Mouse (Mus musculus) heart, postnatal 14 days (tissue): ENCODE data around the gene Ano1. TPM values are rescaled to one million over a fixed set of nuclear protein-coding genes. Genes with fewer than 3 reads are reported as not detected.

Experiments
- DNase-seq, 2 experiments: peaks; one replicate each; pipeline ENCODE4 v3.0.0; 2021 to 2022
- intact Hi-C: fragments of 180-260 bp; cut with DNase I; formaldehyde crosslinking; loops from one replicate; pipeline ENCODE4 v1.15.1; 2025
- total RNA-seq, 2 experiments: library from RNA; stranded (reverse); gene quantifications; 2 replicates each; pipeline ENCODE4 v1.2.3; 2021

The Ano1 gene
- total RNA-seq, 2 experiments from 2014 or later = 18.8 to 22.6 TPM

GRCm38 (mm10) chr7:144663566-144663965, 88.2 kb downstream of the Ano1 start:
- no peak for DNase-seq
- intact Hi-C loops = no loop called here

DNA sequence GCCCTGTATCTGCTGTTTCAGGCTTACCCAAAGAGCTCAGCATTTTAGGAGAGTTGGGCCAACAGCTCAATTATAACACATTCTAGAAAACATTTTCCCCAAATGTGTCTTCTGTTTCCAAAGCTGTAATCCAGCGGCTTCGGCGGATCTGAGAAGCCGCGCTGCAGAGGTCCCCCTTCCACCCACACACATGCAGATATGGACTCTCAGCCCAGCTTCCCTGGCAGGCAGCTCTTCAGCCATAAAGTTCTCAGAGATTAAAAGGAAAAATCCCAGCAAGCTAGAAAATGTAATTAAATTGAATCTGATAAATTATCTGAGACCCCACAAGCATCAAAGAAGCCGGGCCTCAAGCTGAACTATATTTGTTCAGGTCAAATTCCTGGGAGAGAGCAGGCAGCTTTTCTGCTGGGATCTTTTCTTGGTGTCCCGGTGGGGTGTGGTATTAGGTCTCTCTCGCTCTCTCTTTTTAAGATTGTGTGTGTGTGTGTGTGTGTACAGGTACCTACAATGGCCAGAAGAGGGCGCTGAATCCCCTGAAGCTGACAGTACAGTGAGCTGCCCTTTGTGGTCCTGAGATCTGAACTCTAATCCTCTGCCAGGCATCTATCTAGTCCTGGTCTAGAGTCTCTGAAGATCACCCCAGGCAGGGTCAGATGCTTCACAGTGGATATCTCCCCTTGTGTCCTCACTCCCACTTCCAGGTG, 95.4 kb downstream of the Ano1 start:
- intact Hi-C loops = no loop called here
- DNase-seq = no peak

GRCm38 (mm10) chr7:144653681-144654425, 97.9 kb downstream of the Ano1 start:
- intact Hi-C loops = no loop called here
- peak; percentile 13 to 43 for DNase-seq

- no peak for DNase-seq
- intact Hi-C loops = no loop called here
These were observed 104.2 kb downstream of the Ano1 start for GRCm38 (mm10) chr7:144647547-144647946.

GRCm38 (mm10) chr7:144640817-144641216, 111.0 kb downstream of the Ano1 start:
- intact Hi-C loops = no loop called here
- no peak for DNase-seq

GRCm38 (mm10) chr7:144636000-144636399, 115.8 kb downstream of the Ano1 start:
- intact Hi-C loops = no loop called here
- DNase-seq = no peak

GRCm38 (mm10) chr7:144634875-144635274, 116.9 kb downstream of the Ano1 start:
- no peak for DNase-seq
- intact Hi-C loops = no loop called here

GRCm38 (mm10) chr7:144634450-144634849, 117.3 kb downstream of the Ano1 start:
- DNase-seq = no peak
- intact Hi-C loops = no loop called here

GRCm38 (mm10) chr7:144632321-144632720, 119.5 kb downstream of the Ano1 start:
- intact Hi-C loops = no loop called here
- no peak for DNase-seq

DNA sequence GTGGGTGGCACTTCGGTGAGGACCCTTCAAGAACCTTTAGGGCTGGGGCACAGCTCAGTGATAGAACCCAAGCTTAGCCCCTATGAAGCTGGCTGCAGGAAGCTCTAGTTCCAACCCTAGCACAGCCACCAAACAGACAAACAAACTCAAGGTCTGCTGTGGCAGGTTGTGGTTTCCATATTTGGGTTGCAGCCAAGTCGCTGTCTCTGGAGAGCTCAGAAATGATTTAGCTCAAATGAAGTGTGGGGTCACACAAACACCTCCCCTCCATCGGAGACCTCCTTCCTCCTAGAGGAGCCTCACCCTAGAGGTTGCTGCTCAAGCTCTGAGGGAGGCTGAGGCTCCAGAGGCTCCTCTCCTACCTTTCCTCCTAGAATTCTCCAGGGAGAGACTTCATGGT, 121.2 kb downstream of the Ano1 start:
- DNase-seq = no peak
- intact Hi-C loops = no loop called here

DNA sequence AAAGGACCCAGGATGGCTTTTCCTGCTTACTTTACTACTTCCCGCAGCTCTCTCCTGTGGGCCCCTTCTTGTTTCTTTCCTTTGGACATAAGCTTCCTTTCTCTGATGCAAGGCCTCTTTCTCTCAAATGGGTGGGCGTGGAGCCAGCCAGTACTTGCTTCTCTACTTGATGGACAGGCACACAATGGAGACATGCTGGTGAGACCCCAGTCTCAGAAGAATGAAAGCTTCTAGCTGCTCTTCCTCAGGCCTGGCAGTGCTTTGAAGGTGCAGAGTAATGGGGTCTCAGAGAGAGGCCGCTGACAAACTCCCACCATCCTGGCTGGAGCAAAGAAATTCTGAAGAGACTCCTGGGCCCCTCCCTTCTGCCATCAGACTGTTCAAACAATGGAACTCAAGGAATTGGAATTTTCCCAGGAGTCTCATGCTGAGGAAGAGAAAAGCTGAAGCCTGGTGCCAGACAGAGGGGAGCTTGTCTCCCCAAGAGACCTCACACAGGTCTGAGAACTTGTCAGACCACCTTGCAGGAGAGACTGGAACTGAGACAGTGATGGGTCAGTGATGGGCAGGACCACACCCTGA, 123.3 kb downstream of the Ano1 start:
- intact Hi-C loops = no loop called here
- DNase-seq = no peak

DNA sequence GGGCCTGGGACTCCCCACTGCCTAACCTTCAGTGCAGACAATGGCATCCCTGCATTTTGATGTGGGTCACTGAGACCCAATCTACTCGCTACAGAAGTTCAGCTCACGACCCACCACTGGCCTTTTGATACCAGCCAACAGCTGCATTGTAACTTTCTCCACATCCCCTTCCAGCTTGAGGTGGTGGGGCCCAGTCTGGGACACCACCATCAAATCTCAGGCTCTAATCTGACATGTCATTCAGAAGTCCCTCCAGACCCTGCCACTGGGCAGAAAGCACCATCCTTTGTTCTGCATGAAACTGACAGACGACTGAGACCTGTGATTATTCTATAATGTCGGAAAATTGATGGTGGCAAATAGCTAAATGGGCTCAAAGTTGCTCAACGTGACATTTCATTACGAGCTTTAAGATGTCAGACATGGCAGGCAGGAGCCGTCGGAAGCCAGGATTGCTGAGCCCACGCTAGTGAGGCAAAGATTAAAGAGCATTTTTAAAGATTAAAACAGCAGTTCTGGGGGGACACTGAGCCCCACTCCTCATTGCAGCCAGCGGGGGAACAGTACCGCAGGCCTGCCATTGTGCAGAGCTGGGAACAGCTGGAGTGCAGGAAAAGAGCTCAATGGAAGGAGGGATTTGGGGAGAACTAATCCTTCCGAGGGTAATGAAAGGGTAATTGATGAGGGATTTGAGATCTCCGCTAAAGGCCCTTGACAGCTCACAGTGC, 124.0 kb downstream of the Ano1 start:
- intact Hi-C loops = no loop called here
- DNase-seq = no peak

DNA sequence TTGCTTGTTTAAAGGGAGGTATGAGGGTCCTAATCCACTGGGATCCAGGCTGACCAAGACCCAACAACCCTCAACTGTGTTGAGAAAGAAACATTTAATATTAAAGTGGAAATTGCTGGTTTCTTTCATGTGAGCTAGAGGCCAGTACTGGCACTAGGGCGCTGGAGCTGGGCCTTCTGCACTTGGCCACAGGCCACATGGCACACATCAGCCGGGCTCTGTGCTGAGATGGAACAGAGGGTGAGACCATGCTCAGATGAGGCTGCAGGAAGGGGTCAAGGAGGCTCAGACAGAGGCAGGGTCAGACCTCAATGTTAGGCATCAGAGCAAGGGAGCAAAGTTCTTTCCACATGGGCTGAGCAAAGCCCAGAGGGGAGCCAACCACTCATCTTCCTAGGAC, 125.7 kb downstream of the Ano1 start:
- intact Hi-C loops = no loop called here
- peak in 1 of 2 experiments; percentile 35 for DNase-seq

DNA sequence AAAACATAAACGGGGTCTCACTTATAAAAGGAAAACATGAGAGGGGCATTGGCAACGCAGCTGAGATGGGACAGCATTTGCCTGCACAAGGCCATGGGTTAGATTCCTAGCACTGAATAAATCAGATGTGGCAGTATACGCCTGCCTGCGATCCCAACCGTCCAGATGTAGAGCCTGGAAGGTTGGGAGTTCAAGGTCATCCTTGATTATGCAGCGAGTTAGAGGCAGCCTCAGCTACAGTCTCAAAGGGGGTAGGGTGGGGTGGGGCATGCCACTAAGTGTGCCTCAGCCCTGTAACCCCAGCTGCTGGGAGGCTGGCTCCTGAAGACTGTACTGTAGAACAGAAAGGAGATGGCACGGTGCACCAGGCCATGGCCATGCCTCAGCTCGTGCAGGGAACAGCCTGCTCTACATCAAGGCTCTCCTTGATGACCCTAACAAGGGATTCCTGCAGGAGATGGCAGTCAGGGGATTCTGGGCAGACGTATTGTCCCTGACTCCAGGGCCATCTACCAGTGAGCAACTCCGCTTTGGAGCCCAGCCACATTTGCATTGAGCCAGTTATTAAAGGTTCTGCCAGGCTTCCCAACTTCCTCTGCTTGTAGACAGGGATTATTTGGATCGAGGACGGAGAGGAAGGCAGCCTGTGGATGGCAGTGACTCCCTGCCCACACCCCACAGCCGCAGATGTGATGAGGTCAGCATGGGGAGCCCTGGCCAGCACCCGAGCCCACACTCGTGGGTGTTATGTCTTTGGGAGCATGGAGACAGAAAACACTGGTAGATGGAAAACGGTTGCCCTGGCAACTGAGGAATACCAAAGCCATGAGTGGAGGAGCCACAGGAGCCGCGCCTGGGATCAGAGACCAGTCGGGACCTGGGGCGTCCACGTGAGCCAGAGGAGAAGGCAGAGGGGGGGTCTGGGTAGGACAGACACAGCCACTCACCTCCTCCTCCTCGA, 130.8 kb downstream of the Ano1 start:
- intact Hi-C loops = no loop called here
- no peak for DNase-seq

GRCm38 (mm10) chr7:144620315-144620714, 131.5 kb downstream of the Ano1 start:
- no peak for DNase-seq
- intact Hi-C loops = no loop called here

DNA sequence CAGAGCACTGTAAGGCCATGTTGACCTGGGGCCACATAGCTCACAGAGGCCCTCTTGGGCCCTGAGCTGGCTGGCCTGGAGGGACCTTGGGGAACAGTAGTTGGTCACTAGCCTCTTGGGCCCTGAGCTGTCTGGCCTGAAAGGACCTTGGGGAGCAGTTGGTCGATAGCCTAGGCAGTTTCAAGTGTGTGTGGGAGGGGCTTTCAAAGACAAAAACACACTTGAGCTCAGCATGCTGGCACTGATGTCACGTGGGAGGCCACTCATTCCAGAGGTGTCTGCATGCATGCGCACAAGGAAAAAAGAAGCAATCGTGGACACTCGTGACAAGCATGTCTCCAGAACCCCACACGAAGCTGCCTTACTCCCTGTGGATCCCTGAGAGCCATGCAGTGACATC, 136.4 kb downstream of the Ano1 start:
- peak in 1 of 2 experiments; percentile 24 for DNase-seq

GRCm38 (mm10) chr7:144612829-144613228, 138.9 kb downstream of the Ano1 start:
- no peak for DNase-seq
- intact Hi-C loops = no loop called here

More for the DNA sequence above, 136.4 kb downstream of the Ano1 start:
- intact Hi-C loops = no loop called here

DNA sequence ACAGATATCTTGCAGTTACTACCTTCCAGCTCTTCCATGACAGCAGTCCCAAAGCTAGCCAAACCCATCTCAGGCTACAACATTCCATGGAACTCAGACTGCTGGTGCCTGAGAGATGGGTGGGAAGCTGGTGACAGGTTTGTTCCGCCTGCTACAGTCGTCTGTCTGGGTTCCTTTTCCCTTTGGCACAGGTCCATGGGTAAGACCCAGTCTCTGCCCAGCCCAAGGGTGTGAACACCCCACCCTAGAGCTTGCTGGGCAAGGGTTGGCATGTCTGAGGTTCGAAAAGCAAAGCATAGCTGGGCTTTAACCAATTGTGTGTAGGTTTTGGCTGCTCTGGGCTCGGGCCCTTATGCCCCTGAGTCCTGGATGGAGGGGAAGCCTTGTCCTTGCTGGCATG, 139.4 kb downstream of the Ano1 start:
- intact Hi-C loops = no loop called here
- DNase-seq = no peak

GRCm38 (mm10) chr7:144611595-144611994, 140.2 kb downstream of the Ano1 start:
- DNase-seq = no peak
- intact Hi-C loops = no loop called here

GRCm38 (mm10) chr7:144609568-144609967, 142.2 kb downstream of the Ano1 start:
- DNase-seq = no peak
- intact Hi-C loops = no loop called here
